Mouse (Mus musculus): Measurements from ENCODE around the gene Wdr70. TPM values are rescaled to one million over a fixed set of nuclear protein-coding genes. Genes with fewer than 3 reads are reported as not detected.
"Not testable (repeated sequence)": the region's sequence is repeated elsewhere in the genome, so short reads cannot be mapped to it uniquely, and the experiment has no call there.

Wdr70 gene
- total RNA-seq (2014; fragmentation: Nextera tagmentation), result 40.2 and 48.0 TPM in 2 replicates
- total RNA-seq (2017), result 29.9 and 30.4 TPM in 2 replicates

- peak; percentile 97 for ATAC-seq (replicated peaks; ENCODE audit: low FRiP score, low TSS enrichment, poor library complexity, severe bottlenecking)
These were observed at the start of gene Wdr70 for GRCm38 (mm10) chr15:8098774-8099749. Gene Wdr70, minus strand, starts transcription at chr15:8099209.

GRCm38 (mm10) chr15:8135606-8136005 lies 36.6 kb upstream of the Wdr70 start:
- ATAC-seq (replicated peaks; ENCODE audit: low FRiP score, low TSS enrichment, poor library complexity, severe bottlenecking), result no peak

- ATAC-seq (replicated peaks; ENCODE audit: low FRiP score, low TSS enrichment, poor library complexity, severe bottlenecking), result no peak
These were observed 32.8 kb upstream of the Wdr70 start for GRCm38 (mm10) chr15:8131761-8132160.

GRCm38 (mm10) chr15:8131268-8131667 lies 32.3 kb upstream of the Wdr70 start:
- no peak for ATAC-seq (replicated peaks; ENCODE audit: low FRiP score, low TSS enrichment, poor library complexity, severe bottlenecking)

- peak; percentile 84 for ATAC-seq (replicated peaks; ENCODE audit: low FRiP score, low TSS enrichment, poor library complexity, severe bottlenecking)
These were observed 30.3 kb upstream of the Wdr70 start for GRCm38 (mm10) chr15:8129281-8129680.

- no peak for ATAC-seq (replicated peaks; ENCODE audit: low FRiP score, low TSS enrichment, poor library complexity, severe bottlenecking)
These were observed 10.8 kb upstream of the Wdr70 start for GRCm38 (mm10) chr15:8109782-8110181.

- peak; percentile 95 for ATAC-seq (replicated peaks; ENCODE audit: low FRiP score, low TSS enrichment, poor library complexity, severe bottlenecking)
These were observed 10.1 kb upstream of the Wdr70 start, which contains the start of gene Nup155 for GRCm38 (mm10) chr15:8108966-8109743. Gene Nup155, plus strand, starts transcription at chr15:8109273.

GRCm38 (mm10) chr15:8108360-8108965 lies 9.5 kb upstream of the Wdr70 start:
- ATAC-seq (replicated peaks; ENCODE audit: low FRiP score, low TSS enrichment, poor library complexity, severe bottlenecking), result no peak

- not testable (repeated sequence) for ATAC-seq (replicated peaks; ENCODE audit: low FRiP score, low TSS enrichment, poor library complexity, severe bottlenecking)
These were observed 3.0 kb upstream of the Wdr70 start for GRCm38 (mm10) chr15:8101975-8102542.

- ATAC-seq (replicated peaks; ENCODE audit: low FRiP score, low TSS enrichment, poor library complexity, severe bottlenecking), result peak; percentile 84
These were observed 1.2 kb downstream of the Wdr70 start for GRCm38 (mm10) chr15:8097853-8098252.

- ATAC-seq (replicated peaks; ENCODE audit: low FRiP score, low TSS enrichment, poor library complexity, severe bottlenecking), result not testable (repeated sequence)
These were observed 6.3 kb downstream of the Wdr70 start for GRCm38 (mm10) chr15:8092668-8093067.

- no peak for ATAC-seq (replicated peaks; ENCODE audit: low FRiP score, low TSS enrichment, poor library complexity, severe bottlenecking)
These were observed 8.3 kb downstream of the Wdr70 start for GRCm38 (mm10) chr15:8090685-8091084.

GRCm38 (mm10) chr15:8088715-8089114 lies 10.3 kb downstream of the Wdr70 start:
- ATAC-seq (replicated peaks; ENCODE audit: low FRiP score, low TSS enrichment, poor library complexity, severe bottlenecking), result no peak

GRCm38 (mm10) chr15:8087293-8087692 lies 11.7 kb downstream of the Wdr70 start:
- ATAC-seq (replicated peaks; ENCODE audit: low FRiP score, low TSS enrichment, poor library complexity, severe bottlenecking), result no peak

GRCm38 (mm10) chr15:8082139-8082538 lies 16.9 kb downstream of the Wdr70 start:
- ATAC-seq (replicated peaks; ENCODE audit: low FRiP score, low TSS enrichment, poor library complexity, severe bottlenecking), result no peak

- not testable (repeated sequence) for ATAC-seq (replicated peaks; ENCODE audit: low FRiP score, low TSS enrichment, poor library complexity, severe bottlenecking)
These were observed 25.9 kb downstream of the Wdr70 start for GRCm38 (mm10) chr15:8073159-8073558.

GRCm38 (mm10) chr15:8065221-8065620 lies 33.8 kb downstream of the Wdr70 start:
- no peak for ATAC-seq (replicated peaks; ENCODE audit: low FRiP score, low TSS enrichment, poor library complexity, severe bottlenecking)

GRCm38 (mm10) chr15:8051177-8051576 lies 47.8 kb downstream of the Wdr70 start:
- ATAC-seq (replicated peaks; ENCODE audit: low FRiP score, low TSS enrichment, poor library complexity, severe bottlenecking), result no peak

GRCm38 (mm10) chr15:8039834-8040233 lies 59.2 kb downstream of the Wdr70 start:
- no peak for ATAC-seq (replicated peaks; ENCODE audit: low FRiP score, low TSS enrichment, poor library complexity, severe bottlenecking)

All from megakaryocyte-erythroid progenitor cell, adult 5-6 weeks (primary cell).